Mouse (Mus musculus): Measurements from ENCODE around the gene Gm47283.
"Not testable (repeated sequence)": the region's sequence is repeated elsewhere in the genome, so short reads cannot be mapped to it uniquely, and the experiment has no call there.

Gene Gm47283

GRCm38 (mm10) chrY:90784438-90784837 is at the start of gene Gm47283:
TSS of gene Gm47283 (plus strand) at chrY:90784738.
- DNase-seq: not testable (repeated sequence)

- DNase-seq: not testable (repeated sequence)
Observed at GRCm38 (mm10) chrY:90735181-90735895, 49.2 kb upstream of the Gm47283 start.

GRCm38 (mm10) chrY:90736217-90737000 is 48.1 kb upstream of the Gm47283 start:
- DNase-seq: not testable (repeated sequence)

GRCm38 (mm10) chrY:90737606-90738430 is 46.7 kb upstream of the Gm47283 start:
- DNase-seq: no peak

- DNase-seq: no peak
Observed at GRCm38 (mm10) chrY:90738431-90738680, 46.2 kb upstream of the Gm47283 start.

GRCm38 (mm10) chrY:90738841-90739530 is 45.6 kb upstream of the Gm47283 start:
- peak in 1 of 2 experiments; percentile 25 for DNase-seq

GRCm38 (mm10) chrY:90739531-90740012 is 45.0 kb upstream of the Gm47283 start:
- peak in 1 of 2 experiments; percentile 33 for DNase-seq

- peak in 1 of 2 experiments; percentile 38 for DNase-seq
Observed at GRCm38 (mm10) chrY:90740013-90740561, 44.5 kb upstream of the Gm47283 start.

GRCm38 (mm10) chrY:90741006-90741405 is 43.5 kb upstream of the Gm47283 start:
- not testable (repeated sequence) for DNase-seq

- peak in 1 of 2 experiments; percentile 20 for DNase-seq
Observed at GRCm38 (mm10) chrY:90741452-90742260, 42.9 kb upstream of the Gm47283 start.

GRCm38 (mm10) chrY:90742261-90743052 is 42.1 kb upstream of the Gm47283 start:
- not testable (repeated sequence) for DNase-seq

- peak in 1 of 2 experiments; percentile 8 for DNase-seq
Observed at GRCm38 (mm10) chrY:90743053-90743810, 41.3 kb upstream of the Gm47283 start.

GRCm38 (mm10) chrY:90743811-90744220 is 40.7 kb upstream of the Gm47283 start:
- DNase-seq: no peak

- peak; percentile 92 to 97 for DNase-seq
Observed at GRCm38 (mm10) chrY:90744381-90744981, 40.1 kb upstream of the Gm47283 start.

- DNase-seq: not testable (repeated sequence)
Observed at GRCm38 (mm10) chrY:90745256-90745655, 39.3 kb upstream of the Gm47283 start.

- not testable (repeated sequence) for DNase-seq
Observed at GRCm38 (mm10) chrY:90754721-90755120, 29.8 kb upstream of the Gm47283 start, which contains the start of gene Gm21860. TSS of gene Gm21860 (minus strand) at chrY:90754821.

- DNase-seq: not testable (repeated sequence)
Observed at GRCm38 (mm10) chrY:90839077-90839476, 54.5 kb downstream of the Gm47283 start, which contains the start of gene Gm21748. TSS of gene Gm21748 (minus strand) at chrY:90839177.

Measured in kidney, adult 8-10 months (tissue).